Mouse (Mus musculus) brain, embryonic 18.5 days (tissue): Measurements from ENCODE around the gene Gnb5.
"Not testable (repeated sequence)": the region's sequence is repeated elsewhere in the genome, so short reads cannot be mapped to it uniquely, and the experiment has no call there.

Experiments used
- DNase-seq: peaks from one replicate; pipeline ENCODE4 v3.0.0-alpha.2; 2012; ENCODE audit warnings: low read depth, low spot score

The Gnb5 gene

DNA sequence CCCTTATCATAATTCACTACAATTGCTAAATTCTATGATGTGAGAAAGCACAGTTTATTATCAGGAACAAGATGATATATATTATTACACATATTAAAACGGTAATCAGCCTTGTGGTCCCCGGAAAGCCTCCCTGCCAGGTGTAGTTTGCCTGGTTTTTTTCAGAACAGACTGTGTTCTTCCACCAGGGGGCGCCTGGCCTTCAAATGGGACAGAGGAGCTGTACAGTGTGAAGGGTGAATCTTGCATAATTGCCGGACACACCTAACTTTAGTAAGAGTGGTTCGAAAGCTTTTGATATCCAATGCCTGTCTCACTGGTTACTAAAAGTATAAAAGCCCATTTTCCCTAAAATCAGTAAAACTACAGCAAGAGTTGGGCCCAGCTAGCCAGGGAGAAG is 55.6 kb downstream of the Gnb5 start:
- no peak for DNase-seq

DNA sequence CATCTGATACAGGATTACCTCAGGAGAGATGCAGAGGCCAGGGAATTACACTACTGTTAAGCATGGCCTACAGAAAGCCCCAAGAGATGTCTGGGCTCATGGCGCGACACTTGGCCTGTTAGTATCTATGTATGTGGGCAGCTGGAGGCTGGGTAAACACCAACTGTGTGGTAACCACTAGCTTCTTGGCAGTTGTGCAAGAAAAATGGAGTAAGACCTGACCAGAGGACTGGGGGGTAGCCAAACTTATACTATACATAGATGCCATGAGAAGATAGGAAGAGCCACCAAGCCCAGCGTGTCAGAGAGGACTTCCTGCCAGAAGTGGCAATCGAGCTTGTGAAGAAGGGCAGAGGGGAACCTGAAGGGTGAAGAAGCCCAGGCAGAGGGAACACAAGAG is 56.1 kb downstream of the Gnb5 start:
- no peak for DNase-seq

DNA sequence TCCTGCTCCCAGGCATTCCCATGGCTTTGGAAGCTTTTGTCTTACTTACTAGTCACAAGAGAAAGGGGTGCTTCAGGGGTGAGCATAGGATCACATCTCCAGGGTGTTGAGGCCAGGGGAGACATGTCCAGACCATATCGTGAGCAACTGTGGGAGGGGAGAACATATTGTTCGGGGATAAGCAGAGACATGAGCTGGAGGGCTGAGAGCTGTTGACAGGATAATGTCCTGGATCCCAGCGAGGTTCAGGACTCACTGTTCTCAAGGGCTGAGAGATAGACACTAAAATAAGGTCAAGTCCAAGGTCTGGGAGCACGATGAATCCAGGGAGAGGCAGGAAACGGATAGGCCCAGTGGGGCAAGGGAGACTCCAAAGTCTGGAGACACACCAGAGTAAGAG is 56.9 kb downstream of the Gnb5 start:
- no peak for DNase-seq

DNA sequence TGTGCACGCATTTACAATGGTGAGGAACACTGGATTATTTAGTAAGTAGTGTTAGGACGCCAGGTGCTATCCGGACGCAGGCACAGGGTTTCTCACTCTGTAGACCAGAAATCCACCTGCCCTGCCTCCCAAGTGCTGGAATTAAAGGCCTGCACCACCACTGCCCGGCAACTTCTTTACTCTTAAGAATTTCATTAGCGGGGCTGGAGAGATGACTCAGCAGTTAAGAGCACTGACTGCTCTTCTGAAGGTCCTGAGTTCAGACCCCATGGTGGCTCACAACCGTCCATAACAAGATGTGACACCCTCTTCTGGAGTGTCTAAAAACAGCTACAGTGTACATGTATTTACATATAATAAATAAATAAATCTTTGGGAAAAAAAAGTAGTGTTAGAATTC is 57.6 kb downstream of the Gnb5 start:
- not testable (repeated sequence) for DNase-seq

DNA sequence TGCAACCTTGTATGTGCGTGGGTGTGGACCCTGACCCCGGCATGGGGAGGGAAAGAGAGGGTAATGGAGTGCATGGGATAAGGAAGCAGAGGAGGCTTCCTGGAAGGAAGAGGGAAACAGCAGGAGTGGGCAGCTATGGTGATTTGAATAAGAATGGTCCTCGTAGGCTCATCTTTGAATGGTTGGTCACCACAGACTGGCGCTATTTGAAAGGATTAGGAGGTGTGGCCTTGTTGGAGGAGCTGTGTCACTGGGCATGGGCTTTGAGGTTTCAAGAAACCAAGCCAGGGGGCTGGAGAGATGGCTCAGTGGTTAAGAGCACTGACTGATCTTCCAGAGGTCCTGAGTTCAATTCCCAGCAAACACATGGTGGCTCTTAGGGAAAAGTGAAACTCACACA is 59.1 kb downstream of the Gnb5 start:
- DNase-seq = no peak

DNA sequence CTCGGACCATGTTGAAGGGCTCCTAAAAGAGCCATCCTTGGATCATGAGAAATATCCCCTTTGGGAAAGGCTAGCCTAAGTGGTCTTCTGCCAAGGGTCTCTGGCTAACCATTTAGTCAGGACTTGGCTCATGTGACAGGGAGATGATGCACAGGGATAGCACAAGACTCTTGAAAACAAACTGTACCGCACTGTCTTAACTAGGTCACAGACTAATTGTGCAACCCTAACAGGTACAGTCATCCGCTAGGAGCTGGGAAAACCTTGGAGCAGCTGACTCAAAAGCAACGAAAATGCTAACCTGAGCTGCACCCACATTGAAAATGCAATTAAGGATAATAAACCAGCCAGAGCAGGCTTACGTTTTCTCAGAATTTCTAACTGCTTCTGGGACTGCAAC is 60.1 kb downstream of the Gnb5 start:
- no peak for DNase-seq

DNA sequence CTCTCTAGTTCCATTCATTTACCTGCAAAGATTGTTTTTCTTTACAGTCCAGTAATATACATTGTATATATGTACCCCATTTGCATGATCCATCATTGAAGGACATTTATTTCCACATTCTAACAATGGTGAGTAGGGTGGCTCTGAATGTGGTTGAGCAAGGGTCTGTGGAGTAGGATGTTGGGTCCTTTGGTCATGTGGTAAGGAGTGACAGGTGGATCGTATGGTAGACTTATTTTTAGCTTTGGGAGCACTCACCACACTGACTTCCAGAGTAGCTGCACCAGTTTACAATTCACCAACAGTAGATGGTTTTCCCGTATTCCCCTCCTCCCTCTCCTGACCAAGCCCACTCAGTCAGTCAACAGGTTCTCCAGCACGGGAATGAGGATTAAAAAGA is 62.7 kb downstream of the Gnb5 start:
- DNase-seq = no peak

DNA sequence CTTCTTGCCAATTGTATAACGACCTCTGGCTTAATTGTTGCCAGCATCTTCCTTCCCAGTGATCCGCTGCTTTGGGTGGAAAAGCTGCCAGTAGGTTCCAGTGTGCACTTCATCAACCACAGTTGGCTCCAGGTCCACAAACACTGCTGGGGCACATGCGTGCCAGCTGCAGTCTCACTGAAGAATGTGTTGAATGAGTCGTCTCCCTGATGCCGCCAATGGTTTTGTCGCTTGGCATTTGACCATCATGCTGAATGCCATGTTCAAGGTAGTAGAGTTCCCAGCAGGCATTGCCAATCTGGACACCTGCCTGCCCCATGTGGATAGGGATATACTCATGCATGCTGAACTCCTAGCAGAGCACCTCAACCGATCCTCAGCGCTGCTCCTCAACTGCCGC is 69.5 kb downstream of the Gnb5 start:
- DNase-seq = no peak

DNA sequence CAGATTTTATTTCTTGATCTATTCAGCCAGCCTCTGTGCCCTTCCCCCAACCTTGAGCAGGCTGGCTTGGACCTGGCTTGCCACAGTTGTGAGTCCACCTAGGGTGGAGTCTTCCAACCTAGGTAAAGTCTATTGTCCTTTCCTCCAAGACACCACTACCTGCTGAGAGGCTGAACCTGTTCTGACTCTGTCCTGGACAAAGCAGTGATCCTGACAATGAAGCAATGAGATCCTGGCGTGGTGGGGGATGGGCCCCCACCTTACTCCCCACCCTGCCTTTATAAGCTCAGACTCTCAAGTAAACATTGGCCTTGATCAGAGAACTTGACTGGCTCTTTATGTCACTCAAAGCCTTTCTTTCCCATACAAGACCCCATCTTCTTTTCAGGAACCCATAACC is 70.3 kb downstream of the Gnb5 start:
- no peak for DNase-seq

DNA sequence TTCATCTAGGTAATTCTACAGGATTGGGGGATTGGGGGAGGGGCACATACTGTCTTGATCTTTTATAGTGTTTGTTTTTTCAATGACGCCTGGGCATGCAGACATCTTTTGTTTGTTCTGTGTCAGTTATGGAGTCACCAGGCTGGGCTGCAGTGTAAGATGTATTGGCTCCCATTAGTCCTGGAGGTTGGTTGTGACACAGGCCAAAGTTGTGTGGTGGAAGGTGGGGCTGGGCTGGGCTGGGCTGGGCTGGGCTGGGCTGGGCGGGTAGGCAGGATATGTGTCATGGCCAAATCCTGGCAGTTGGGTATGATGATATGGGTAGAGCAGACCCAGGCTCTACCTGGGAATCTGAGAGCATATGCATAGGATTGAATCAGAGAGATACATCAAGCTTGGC is 72.7 kb downstream of the Gnb5 start:
- no peak for DNase-seq

DNA sequence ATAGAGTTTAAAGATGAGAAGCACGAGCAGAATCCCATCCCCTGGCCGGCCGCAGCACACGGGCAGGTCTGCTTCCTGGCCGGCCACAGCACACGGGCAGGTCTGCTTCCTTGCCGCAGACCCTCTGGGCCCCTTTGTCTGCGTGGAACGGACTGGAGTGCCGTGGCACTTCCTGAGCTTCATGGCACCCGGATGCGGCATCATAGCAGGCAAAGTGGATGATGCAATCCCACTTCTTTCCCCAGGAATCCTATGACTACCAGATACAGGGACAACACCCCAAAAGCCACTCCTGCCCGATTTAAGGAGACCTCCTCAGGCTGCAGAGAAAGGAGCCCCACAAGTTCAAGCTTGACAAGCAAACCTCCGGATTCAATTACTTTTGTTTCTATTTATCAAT is 76.7 kb downstream of the Gnb5 start:
- no peak for DNase-seq

DNA sequence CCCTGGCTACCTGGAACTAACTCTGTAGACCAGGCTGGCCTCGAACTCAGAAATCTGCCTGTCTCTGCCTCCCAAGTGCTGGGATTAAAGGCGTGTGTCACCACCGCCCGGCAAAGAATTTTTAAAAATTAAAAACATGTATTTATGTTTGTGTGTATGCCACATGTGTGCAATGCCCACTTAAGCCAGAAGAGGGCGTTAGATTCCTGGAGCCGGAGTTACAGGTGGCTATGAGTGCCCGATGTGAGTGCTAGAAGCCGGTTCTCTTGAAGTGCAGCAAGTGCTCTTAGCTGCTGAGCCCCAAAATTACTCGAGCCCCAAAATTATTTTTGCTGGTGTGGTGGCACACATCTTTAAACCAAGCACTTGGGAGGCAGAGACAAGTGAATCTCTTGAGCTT is 77.7 kb downstream of the Gnb5 start:
- DNase-seq = no peak

DNA sequence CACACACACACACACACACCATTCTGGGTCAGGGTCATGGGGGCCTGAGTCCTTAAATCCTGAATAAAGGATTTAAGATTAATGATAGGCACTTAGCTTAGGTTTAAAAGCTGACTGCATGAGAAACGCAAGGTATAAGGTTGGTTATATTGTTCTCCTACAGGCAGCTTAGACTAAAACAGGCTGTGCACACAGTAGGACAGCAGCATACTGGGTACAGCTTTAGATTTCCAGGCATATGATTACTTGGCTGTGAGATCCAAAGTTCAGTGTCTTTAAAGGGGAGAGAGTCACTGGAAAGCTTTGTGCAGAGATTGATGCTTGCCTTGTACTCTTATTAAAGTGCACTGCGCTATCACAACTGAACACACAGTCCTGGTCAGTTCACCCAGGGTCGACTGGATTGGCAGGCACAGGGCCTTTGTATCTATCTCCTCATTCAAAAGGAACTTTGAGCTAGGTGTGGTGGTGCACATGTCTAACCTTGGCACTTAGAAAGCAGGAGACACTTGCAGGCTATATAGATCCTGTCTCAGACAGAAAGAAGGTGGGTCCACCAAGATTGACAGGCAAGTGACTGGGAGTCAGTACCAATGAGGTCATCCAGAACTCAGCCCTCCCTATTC is 78.4 kb downstream of the Gnb5 start:
- DNase-seq = no peak

DNA sequence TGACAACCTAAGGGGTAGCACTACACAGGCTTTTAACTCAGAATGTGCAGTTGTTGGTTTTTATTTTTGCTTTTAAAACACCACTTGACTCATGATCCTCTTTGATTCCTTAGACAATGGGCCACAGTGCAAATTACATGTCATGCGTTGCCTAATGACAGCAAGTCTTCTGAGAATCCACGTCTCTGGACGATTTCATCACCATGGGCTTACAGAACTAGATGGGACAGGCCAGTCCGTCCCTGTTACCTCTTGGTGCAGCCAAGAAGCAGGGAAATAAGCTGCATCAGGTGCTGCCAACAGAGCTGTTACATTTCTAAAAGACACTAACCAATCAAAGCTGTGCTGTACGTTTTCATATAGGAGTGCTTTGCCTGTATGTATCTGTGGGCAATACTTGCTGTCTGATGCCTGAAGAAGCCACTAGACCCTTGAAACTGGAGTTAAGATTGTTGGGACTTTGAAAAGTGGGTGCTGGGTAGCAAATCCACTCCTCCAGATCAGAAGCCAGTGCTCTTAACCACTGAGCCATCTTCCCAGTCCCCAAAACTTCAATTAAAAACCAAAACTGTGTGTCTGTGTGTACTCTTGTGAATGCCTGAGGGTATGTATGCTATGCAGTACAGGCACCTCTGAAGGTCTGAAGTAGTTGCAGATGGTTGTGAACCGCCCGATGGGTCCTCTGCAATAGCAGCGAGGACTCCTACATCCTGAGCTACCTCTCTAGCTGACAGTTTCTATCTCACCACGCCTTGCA is 79.3 kb downstream of the Gnb5 start:
- DNase-seq = no peak

DNA sequence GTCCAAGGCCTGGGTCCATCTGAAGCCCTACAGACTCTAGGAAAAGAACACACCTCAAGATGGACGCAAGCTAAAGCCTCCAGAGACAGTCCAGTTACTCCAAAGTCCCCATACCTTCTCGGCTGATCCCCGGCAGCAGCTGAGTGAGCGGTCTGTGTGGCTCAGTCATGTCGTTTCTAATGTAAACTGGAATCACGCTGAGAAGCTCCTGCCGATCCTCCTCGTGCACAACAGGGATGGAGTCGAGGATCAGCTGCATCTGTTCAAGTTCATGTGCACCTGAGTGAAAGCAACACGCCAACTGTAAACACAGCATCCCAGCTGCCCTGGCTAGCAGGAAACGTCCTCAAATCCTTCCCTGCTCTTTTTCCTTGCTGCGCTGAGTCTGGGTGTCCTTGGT is 87.2 kb downstream of the Gnb5 start:
- DNase-seq = no peak
